Mouse (Mus musculus): Measurements from ENCODE around the gene Plrg1. TPM values are rescaled to one million over a fixed set of nuclear protein-coding genes. Genes with fewer than 3 reads are reported as not detected.

The Plrg1 gene
- polyA plus RNA-seq, 1 experiment from 2014 or later: 59.9 TPM

DNA sequence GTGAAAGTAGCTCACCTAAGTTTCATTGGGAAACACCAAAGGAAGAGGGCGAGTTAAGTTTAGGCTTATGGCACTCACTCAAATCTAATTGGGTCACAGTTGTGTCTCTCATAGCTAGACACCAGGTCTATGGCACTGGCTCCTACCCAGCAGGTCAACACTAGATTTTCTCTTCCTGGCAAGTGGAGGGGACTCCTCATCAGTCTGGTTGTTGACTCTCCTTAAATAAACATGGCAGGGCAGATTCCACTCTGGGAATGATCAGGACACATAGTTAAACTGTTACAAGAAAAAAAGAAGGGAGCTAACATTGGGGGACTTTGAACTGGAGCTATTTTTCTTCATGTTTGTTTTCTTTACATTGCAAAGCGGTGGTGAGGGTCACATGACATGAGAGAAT lies 34.9 kb upstream of the Plrg1 start:
- no peaks in the 10 kb centered on the region for H3K27me3 ChIP-seq (ENCODE audit: control insufficient read depth, insufficient read depth, low read length)
- H3K36me3 ChIP-seq (ENCODE audit: control insufficient read depth, insufficient read depth, low read length): no peaks in the 10 kb centered on the region
- no peak overlapping the region for H3K4me2 ChIP-seq (ENCODE audit: low read length)
- H3K4me3 ChIP-seq (ENCODE audit: control insufficient read depth in 1 of 2, insufficient read depth in 1 of 2, low read depth in 1 of 2, low read length in 2 of 2): no peak overlapping the region
- 83% methylated on average over 2 of the region's 2 CpGs for WGBS
- H3K9ac ChIP-seq (ENCODE audit: low read length): no peak overlapping the region
- H3K27ac ChIP-seq (replicated peaks in 1 of 2; ENCODE audit: control insufficient read depth in 1 of 2, insufficient read depth in 1 of 2, low read depth in 2 of 2, low read length in 2 of 2): no peak overlapping the region
- no peaks in the 10 kb centered on the region for H3K9me3 ChIP-seq (ENCODE audit: control insufficient read depth, low read length)
- no peaks in the 10 kb centered on the region for H3K4me1 ChIP-seq (ENCODE audit: control insufficient read depth in 2 of 2, insufficient read depth in 2 of 2, low read length in 2 of 2)
- ATAC-seq (ENCODE audit: insufficient number of reproducible peaks, insufficient read depth, low FRiP score, low read depth): no peak

DNA sequence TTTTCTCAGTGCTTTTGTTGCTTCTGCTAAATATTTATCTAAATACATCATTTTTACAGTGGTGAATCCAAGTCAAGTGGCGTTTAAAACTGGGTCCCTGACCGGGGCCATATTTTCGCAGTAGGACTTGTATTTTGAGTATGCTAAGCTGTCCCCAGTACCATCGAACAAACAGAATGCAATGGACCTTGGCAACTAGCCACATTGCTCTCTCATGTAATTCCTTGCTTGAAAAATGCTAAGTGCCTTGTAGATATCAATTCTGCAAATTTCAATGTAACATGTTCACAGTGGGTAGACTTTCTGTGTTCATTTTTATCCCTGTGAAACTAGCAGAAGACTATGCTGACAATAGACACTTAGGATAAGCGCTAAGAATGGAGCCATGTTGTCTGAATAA lies 34.1 kb upstream of the Plrg1 start:
- H3K4me3 ChIP-seq (ENCODE audit: control insufficient read depth in 1 of 2, insufficient read depth in 1 of 2, low read depth in 1 of 2, low read length in 2 of 2): no peak overlapping the region
- no peak overlapping the region for H3K27ac ChIP-seq (replicated peaks in 1 of 2; ENCODE audit: control insufficient read depth in 1 of 2, insufficient read depth in 1 of 2, low read depth in 2 of 2, low read length in 2 of 2)
- H3K4me2 ChIP-seq (ENCODE audit: low read length): no peak overlapping the region
- H3K9ac ChIP-seq (ENCODE audit: low read length): no peak overlapping the region
- no peaks in the 10 kb centered on the region for H3K9me3 ChIP-seq (ENCODE audit: control insufficient read depth, low read length)
- ATAC-seq (ENCODE audit: insufficient number of reproducible peaks, insufficient read depth, low FRiP score, low read depth): no peak
- no peaks in the 10 kb centered on the region for H3K27me3 ChIP-seq (ENCODE audit: control insufficient read depth, insufficient read depth, low read length)
- H3K36me3 ChIP-seq (ENCODE audit: control insufficient read depth, insufficient read depth, low read length): no peaks in the 10 kb centered on the region
- no peaks in the 10 kb centered on the region for H3K4me1 ChIP-seq (ENCODE audit: control insufficient read depth in 2 of 2, insufficient read depth in 2 of 2, low read length in 2 of 2)
- WGBS: 78% methylated on average over 5 of the region's 5 CpGs

- Histone ChIP-seq H3K4me1 (ENCODE audit: control insufficient read depth in 2 of 2, insufficient read depth in 2 of 2, low read length in 2 of 2) (no peaks in the 10 kb centered on the region), H3K36me3 (ENCODE audit: control insufficient read depth, insufficient read depth, low read length) (no peaks in the 10 kb centered on the region), H3K4me3 (ENCODE audit: control insufficient read depth in 1 of 2, insufficient read depth in 1 of 2, low read depth in 1 of 2, low read length in 2 of 2) (no peak overlapping the region), H3K27ac (replicated peaks in 1 of 2; ENCODE audit: control insufficient read depth in 1 of 2, insufficient read depth in 1 of 2, low read depth in 2 of 2, low read length in 2 of 2) (no peak overlapping the region), H3K4me2 (ENCODE audit: low read length) (no peak overlapping the region), H3K9ac (ENCODE audit: low read length) (no peak overlapping the region), H3K9me3 (ENCODE audit: control insufficient read depth, low read length) (no peaks in the 10 kb centered on the region), H3K27me3 (ENCODE audit: control insufficient read depth, insufficient read depth, low read length) (no peaks in the 10 kb centered on the region)
- 79% methylated on average over 6 of the region's 6 CpGs for WGBS
- no peak for ATAC-seq (ENCODE audit: insufficient number of reproducible peaks, insufficient read depth, low FRiP score, low read depth)
Measured at GRCm38 (mm10) chr3:83025036-83025435, 30.3 kb upstream of the Plrg1 start.

DNA sequence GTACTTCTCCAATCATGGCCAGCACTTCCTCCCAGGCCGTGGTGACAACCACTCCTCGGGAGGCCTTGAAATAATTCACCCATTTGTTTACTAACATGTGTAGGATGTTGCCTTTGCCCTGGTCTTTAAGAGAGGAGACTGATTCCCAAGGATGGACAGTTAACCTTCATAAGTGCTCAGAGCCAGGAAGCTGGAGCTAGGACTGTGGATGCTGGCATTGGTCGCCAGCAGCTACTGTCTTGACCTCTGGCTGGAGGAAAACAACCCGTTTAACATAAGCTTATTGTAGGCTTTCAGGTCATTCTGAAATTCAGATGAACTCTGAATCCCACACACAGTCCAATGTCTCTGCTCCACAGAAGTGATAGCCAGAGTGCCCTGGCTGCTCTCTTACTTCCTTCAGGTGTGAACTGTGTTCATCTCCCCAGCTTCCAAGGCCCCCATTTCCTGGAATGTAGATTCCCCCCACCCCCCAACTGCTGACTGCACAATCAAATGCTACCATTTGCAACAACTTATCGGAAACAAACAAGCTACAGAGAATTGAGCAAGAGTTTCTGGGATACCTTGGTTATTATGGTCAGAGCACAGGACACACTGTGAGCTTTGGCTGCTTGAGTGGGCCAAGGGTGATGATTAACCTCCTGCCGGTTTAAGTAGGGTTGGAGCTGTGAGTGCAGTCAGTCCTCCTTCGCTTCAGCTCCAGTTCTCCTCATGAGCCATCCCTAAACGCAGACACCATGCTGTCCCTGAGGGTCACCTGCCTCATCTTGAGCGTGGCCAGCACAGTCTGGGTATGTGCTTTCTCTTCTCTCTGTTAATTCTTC lies 29.6 kb upstream of the Plrg1 start, which contains the start of gene Fga:
Gene Fga (plus strand): TSS at position 602 of the 827 bp plus-strand sequence.
- no peak within 1 kb of the TSS for H3K9ac ChIP-seq (ENCODE audit: low read length)
- H3K27me3 ChIP-seq (ENCODE audit: control insufficient read depth, insufficient read depth, low read length): no peaks in the 10 kb centered on the region
- no peak within 1 kb of the TSS for H3K27ac ChIP-seq (replicated peaks in 1 of 2; ENCODE audit: control insufficient read depth in 1 of 2, insufficient read depth in 1 of 2, low read depth in 2 of 2, low read length in 2 of 2)
- no peak for ATAC-seq (ENCODE audit: insufficient number of reproducible peaks, insufficient read depth, low FRiP score, low read depth)
- no peak within 1 kb of the TSS for H3K4me2 ChIP-seq (ENCODE audit: low read length)
- 73% methylated on average over 9 of the region's 9 CpGs for WGBS
- no peak within 1 kb of the TSS for H3K4me3 ChIP-seq (ENCODE audit: control insufficient read depth in 1 of 2, insufficient read depth in 1 of 2, low read depth in 1 of 2, low read length in 2 of 2)
- no peaks in the 10 kb centered on the region for H3K36me3 ChIP-seq (ENCODE audit: control insufficient read depth, insufficient read depth, low read length)
- no peaks in the 10 kb centered on the region for H3K4me1 ChIP-seq (ENCODE audit: control insufficient read depth in 2 of 2, insufficient read depth in 2 of 2, low read length in 2 of 2)
- no peaks in the 10 kb centered on the region for H3K9me3 ChIP-seq (ENCODE audit: control insufficient read depth, low read length)

DNA sequence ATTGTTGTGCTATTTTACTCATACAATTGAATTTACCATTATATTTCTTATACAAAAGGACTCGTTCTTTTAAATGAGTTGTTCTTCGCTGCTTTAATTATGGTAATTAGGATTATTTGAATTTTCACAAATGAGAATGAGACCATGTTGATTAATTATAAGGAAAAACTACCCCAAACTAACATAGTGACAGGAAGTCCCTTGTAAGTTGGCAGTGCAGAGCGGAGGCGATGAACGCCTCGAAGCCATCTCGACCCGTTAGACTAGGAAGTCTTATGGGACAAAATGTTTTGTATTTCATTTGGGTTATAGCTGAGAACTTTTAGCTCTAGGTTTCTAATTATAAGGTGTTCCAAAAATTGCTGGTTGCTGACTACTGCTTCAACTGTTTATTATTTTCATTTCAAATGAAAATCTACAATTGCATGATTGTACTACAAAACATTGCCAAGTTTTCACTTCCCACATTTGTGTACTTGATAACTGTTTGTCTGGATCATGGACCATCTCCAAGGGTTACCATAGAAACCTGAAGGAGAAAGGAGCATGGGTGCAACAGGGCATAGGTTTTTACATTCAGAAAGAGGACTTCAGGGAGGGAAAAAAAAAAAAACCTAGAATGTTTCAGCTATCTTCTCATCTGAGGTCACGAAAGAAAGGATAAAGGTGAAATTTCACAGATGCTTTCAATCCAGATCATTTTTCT lies 27.6 kb upstream of the Plrg1 start:
- Histone ChIP-seq H3K4me2 (ENCODE audit: low read length) (no peak overlapping the region), H3K27ac (replicated peaks in 1 of 2; ENCODE audit: control insufficient read depth in 1 of 2, insufficient read depth in 1 of 2, low read depth in 2 of 2, low read length in 2 of 2) (no peak overlapping the region), H3K4me1 (ENCODE audit: control insufficient read depth in 2 of 2, insufficient read depth in 2 of 2, low read length in 2 of 2) (no peaks in the 10 kb centered on the region), H3K4me3 (ENCODE audit: control insufficient read depth in 1 of 2, insufficient read depth in 1 of 2, low read depth in 1 of 2, low read length in 2 of 2) (no peak overlapping the region), H3K36me3 (ENCODE audit: control insufficient read depth, insufficient read depth, low read length) (no peaks in the 10 kb centered on the region), H3K9ac (ENCODE audit: low read length) (no peak overlapping the region), H3K27me3 (ENCODE audit: control insufficient read depth, insufficient read depth, low read length) (no peaks in the 10 kb centered on the region), H3K9me3 (ENCODE audit: control insufficient read depth, low read length) (no peaks in the 10 kb centered on the region)
- 82% methylated on average over 9 of the region's 9 CpGs for WGBS
- ATAC-seq (ENCODE audit: insufficient number of reproducible peaks, insufficient read depth, low FRiP score, low read depth): no peak

DNA sequence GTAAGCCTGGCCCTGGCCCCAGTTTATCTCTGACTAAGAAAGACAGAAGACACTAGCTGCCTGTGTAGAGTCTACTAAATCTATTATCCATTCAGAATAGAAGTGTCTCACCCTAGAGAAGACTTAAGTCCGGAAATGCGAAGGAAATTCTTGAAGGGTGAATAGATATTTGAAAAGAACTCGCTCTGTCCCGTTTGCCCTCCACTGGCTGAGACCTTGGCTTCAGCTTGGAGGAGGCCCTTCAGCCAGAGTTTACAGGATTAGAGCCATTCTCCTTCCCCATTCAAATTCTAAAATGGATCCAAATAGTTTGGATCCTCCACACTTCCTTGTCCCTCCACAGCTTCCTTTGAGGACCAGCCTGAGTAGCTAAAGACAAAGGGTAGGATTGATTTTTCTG lies 25.0 kb upstream of the Plrg1 start:
- WGBS: 82% methylated on average over 4 of the region's 4 CpGs
- Histone ChIP-seq H3K36me3 (ENCODE audit: control insufficient read depth, insufficient read depth, low read length) (no peaks in the 10 kb centered on the region), H3K9me3 (ENCODE audit: control insufficient read depth, low read length) (no peaks in the 10 kb centered on the region), H3K4me1 (ENCODE audit: control insufficient read depth in 2 of 2, insufficient read depth in 2 of 2, low read length in 2 of 2) (no peaks in the 10 kb centered on the region), H3K4me2 (ENCODE audit: low read length) (no peak overlapping the region), H3K4me3 (ENCODE audit: control insufficient read depth in 1 of 2, insufficient read depth in 1 of 2, low read depth in 1 of 2, low read length in 2 of 2) (no peak overlapping the region), H3K27me3 (ENCODE audit: control insufficient read depth, insufficient read depth, low read length) (no peaks in the 10 kb centered on the region), H3K9ac (ENCODE audit: low read length) (no peak overlapping the region), H3K27ac (replicated peaks in 1 of 2; ENCODE audit: control insufficient read depth in 1 of 2, insufficient read depth in 1 of 2, low read depth in 2 of 2, low read length in 2 of 2) (no peak overlapping the region)
- ATAC-seq (ENCODE audit: insufficient number of reproducible peaks, insufficient read depth, low FRiP score, low read depth): no peak

DNA sequence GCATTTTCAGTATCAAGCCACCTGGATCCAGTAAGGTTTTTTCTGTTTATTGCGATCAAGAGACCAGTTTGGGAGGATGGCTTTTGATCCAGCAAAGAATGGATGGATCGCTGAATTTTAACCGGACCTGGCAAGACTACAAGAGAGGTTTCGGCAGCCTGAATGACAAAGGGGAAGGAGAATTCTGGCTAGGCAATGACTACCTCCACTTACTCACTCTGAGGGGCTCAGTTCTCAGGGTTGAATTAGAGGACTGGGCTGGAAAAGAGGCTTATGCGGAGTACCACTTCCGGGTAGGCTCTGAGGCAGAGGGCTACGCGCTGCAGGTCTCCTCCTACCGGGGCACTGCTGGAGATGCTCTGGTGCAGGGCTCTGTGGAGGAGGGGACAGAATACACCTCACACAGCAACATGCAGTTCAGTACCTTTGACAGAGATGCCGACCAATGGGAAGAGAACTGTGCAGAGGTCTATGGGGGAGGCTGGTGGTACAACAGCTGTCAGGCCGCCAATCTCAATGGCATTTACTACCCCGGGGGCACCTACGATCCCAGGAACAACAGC lies 22.5 kb upstream of the Plrg1 start:
- no peak for ATAC-seq (ENCODE audit: insufficient number of reproducible peaks, insufficient read depth, low FRiP score, low read depth)
- H3K4me2 ChIP-seq (ENCODE audit: low read length): no peak overlapping the region
- H3K9me3 ChIP-seq (ENCODE audit: control insufficient read depth, low read length): no peaks in the 10 kb centered on the region
- WGBS: 44% methylated on average over 13 of the region's 13 CpGs
- H3K27ac ChIP-seq (replicated peaks in 1 of 2; ENCODE audit: control insufficient read depth in 1 of 2, insufficient read depth in 1 of 2, low read depth in 2 of 2, low read length in 2 of 2): no peak overlapping the region
- no peaks in the 10 kb centered on the region for H3K36me3 ChIP-seq (ENCODE audit: control insufficient read depth, insufficient read depth, low read length)
- no peaks in the 10 kb centered on the region for H3K27me3 ChIP-seq (ENCODE audit: control insufficient read depth, insufficient read depth, low read length)
- H3K9ac ChIP-seq (ENCODE audit: low read length): no peak overlapping the region
- no peak overlapping the region for H3K4me3 ChIP-seq (ENCODE audit: control insufficient read depth in 1 of 2, insufficient read depth in 1 of 2, low read depth in 1 of 2, low read length in 2 of 2)
- no peaks in the 10 kb centered on the region for H3K4me1 ChIP-seq (ENCODE audit: control insufficient read depth in 2 of 2, insufficient read depth in 2 of 2, low read length in 2 of 2)
